Mouse (Mus musculus) CD4-positive naive resting alpha-beta T cell, adult 76 days (primary cell): ENCODE data around the gene Nid2. TPM values are rescaled to one million over a fixed set of nuclear protein-coding genes. Genes with fewer than 3 reads are reported as not detected.

ENCODE experiments used
- total RNA-seq: library from RNA; stranded (reverse); gene quantifications from one replicate; pipeline ENCODE4 v1.2.4, GENCODE M21; 2023

The Nid2 gene
- total RNA-seq, result not detected

GRCm38 (mm10) chr14:19751025-19751771 lies at the start of gene Nid2:
Gene Nid2, plus strand, starts transcription at chr14:19751265.

GRCm38 (mm10) chr14:19823321-19824142 lies 72.5 kb downstream of the Nid2 start, which contains the start of gene Rtraf:
Gene Rtraf, minus strand, starts transcription at chr14:19823824.

Other genes starting within 250 kb of the Nid2 start
- not detected for gene Gm2244, start 201.3 kb upstream of the Nid2 start, total RNA-seq
- 1.3 TPM for gene Gm2237, start 166.1 kb upstream of the Nid2 start, total RNA-seq
- gene Gm5458, start 148.7 kb upstream of the Nid2 start, total RNA-seq, result not detected
- gene Rtraf, start 72.6 kb downstream of the Nid2 start, total RNA-seq, result 49.3 TPM
- 25.1 TPM for gene Gng2, start 226.4 kb downstream of the Nid2 start, total RNA-seq